Mouse (Mus musculus): ENCODE measurements at regions not wholly inside any gene's neighbourhood (a gene's known extent, or its start where the extent isn't known, plus 50 kb on each side); places are given as distances from the start of the nearest gene placed in this dataset.

GRCm38 (mm10) chr2:105594131-105594530 is 74.6 kb upstream of the Pax6 start:
- WGBS, result 83% methylated on average over 2 of the region's 2 CpGs
- no peak for TF ChIP-seq CTCF (IDR thresholded peaks at IDR 0.05; ENCODE audit: low read depth)
- H3K4me3 ChIP-seq (replicated peaks; ENCODE audit: low read depth, low read length), result no peak overlapping the region
- no peaks in the 10 kb centered on the region for H3K27me3 ChIP-seq (ENCODE audit: insufficient read depth, low read length)
- no peaks in the 10 kb centered on the region for H3K36me3 ChIP-seq (ENCODE audit: insufficient read depth, low read length)
- ATAC-seq (replicated peaks; ENCODE audit: low FRiP score, low read depth), result no peak
- DNase-seq (ENCODE audit: low spot score), result no peak
- no peaks in the 10 kb centered on the region for H3K4me1 ChIP-seq (replicated peaks; ENCODE audit: insufficient read depth, low read length)
- no peak overlapping the region for H3K27ac ChIP-seq
- H3K9ac ChIP-seq (ENCODE audit: low read depth, low read length), result no peak overlapping the region
- no peaks in the 10 kb centered on the region for H3K9me3 ChIP-seq (replicated peaks; ENCODE audit: low read length)
- H3K4me2 ChIP-seq (ENCODE audit: low read length), result no peak overlapping the region

GRCm38 (mm10) chr2:105604553-105605116 is 64.1 kb upstream of the Pax6 start:
- Histone ChIP-seq H3K9ac (ENCODE audit: low read depth, low read length) (no peak overlapping the region), H3K4me2 (ENCODE audit: low read length) (no peak overlapping the region), H3K4me1 (replicated peaks; ENCODE audit: insufficient read depth, low read length) (no peaks in the 10 kb centered on the region), H3K27me3 (ENCODE audit: insufficient read depth, low read length) (no peaks in the 10 kb centered on the region), H3K4me3 (replicated peaks; ENCODE audit: low read depth, low read length) (no peak overlapping the region), H3K9me3 (replicated peaks; ENCODE audit: low read length) (no peaks in the 10 kb centered on the region), H3K36me3 (ENCODE audit: insufficient read depth, low read length) (no peaks in the 10 kb centered on the region), H3K27ac (no peak overlapping the region)
- 61% methylated on average over 11 of the region's 11 CpGs for WGBS
- ATAC-seq (replicated peaks; ENCODE audit: low FRiP score, low read depth) (no peak), DNase-seq (ENCODE audit: low spot score) (no peak)
- no peak for TF ChIP-seq CTCF (IDR thresholded peaks at IDR 0.05; ENCODE audit: low read depth)

- TF ChIP-seq CTCF (IDR thresholded peaks at IDR 0.05; ENCODE audit: low read depth), result no peak
- Histone ChIP-seq H3K27ac (no peak overlapping the region), H3K4me2 (ENCODE audit: low read length) (no peak overlapping the region), H3K4me1 (replicated peaks; ENCODE audit: insufficient read depth, low read length) (no peaks in the 10 kb centered on the region), H3K9me3 (replicated peaks; ENCODE audit: low read length) (no peaks in the 10 kb centered on the region), H3K36me3 (ENCODE audit: insufficient read depth, low read length) (no peaks in the 10 kb centered on the region), H3K9ac (ENCODE audit: low read depth, low read length) (no peak overlapping the region), H3K27me3 (ENCODE audit: insufficient read depth, low read length) (no peaks in the 10 kb centered on the region), H3K4me3 (replicated peaks; ENCODE audit: low read depth, low read length) (no peak overlapping the region)
- DNase-seq (ENCODE audit: low spot score) (no peak), ATAC-seq (replicated peaks; ENCODE audit: low FRiP score, low read depth) (no peak)
- WGBS, result 65% methylated on average over 8 of the region's 8 CpGs
Observed at GRCm38 (mm10) chr2:105607969-105608538, 60.6 kb upstream of the Pax6 start.

GRCm38 (mm10) chr2:105608756-105609155 is 59.9 kb upstream of the Pax6 start:
- Histone ChIP-seq H3K4me3 (replicated peaks; ENCODE audit: low read depth, low read length) (no peak overlapping the region), H3K9ac (ENCODE audit: low read depth, low read length) (no peak overlapping the region), H3K9me3 (replicated peaks; ENCODE audit: low read length) (no peaks in the 10 kb centered on the region), H3K4me1 (replicated peaks; ENCODE audit: insufficient read depth, low read length) (no peaks in the 10 kb centered on the region), H3K27me3 (ENCODE audit: insufficient read depth, low read length) (no peaks in the 10 kb centered on the region), H3K4me2 (ENCODE audit: low read length) (no peak overlapping the region), H3K27ac (no peak overlapping the region), H3K36me3 (ENCODE audit: insufficient read depth, low read length) (no peaks in the 10 kb centered on the region)
- TF ChIP-seq CTCF (IDR thresholded peaks at IDR 0.05; ENCODE audit: low read depth), result no peak
- WGBS, result 67% methylated on average over 7 of the region's 7 CpGs
- DNase-seq (ENCODE audit: low spot score) (no peak), ATAC-seq (replicated peaks; ENCODE audit: low FRiP score, low read depth) (no peak)

- no peaks in the 10 kb centered on the region for H3K4me1 ChIP-seq (replicated peaks; ENCODE audit: insufficient read depth, low read length)
- ATAC-seq (replicated peaks; ENCODE audit: low FRiP score, low read depth), result no peak
- no peak overlapping the region for H3K4me2 ChIP-seq (ENCODE audit: low read length)
- no peak for TF ChIP-seq CTCF (IDR thresholded peaks at IDR 0.05; ENCODE audit: low read depth)
- no peaks in the 10 kb centered on the region for H3K27me3 ChIP-seq (ENCODE audit: insufficient read depth, low read length)
- no peak overlapping the region for H3K9ac ChIP-seq (ENCODE audit: low read depth, low read length)
- H3K4me3 ChIP-seq (replicated peaks; ENCODE audit: low read depth, low read length), result no peak overlapping the region
- DNase-seq (ENCODE audit: low spot score), result no peak
- no peaks in the 10 kb centered on the region for H3K9me3 ChIP-seq (replicated peaks; ENCODE audit: low read length)
- no peaks in the 10 kb centered on the region for H3K36me3 ChIP-seq (ENCODE audit: insufficient read depth, low read length)
- 26% methylated on average over 5 of the region's 5 CpGs for WGBS
- no peak overlapping the region for H3K27ac ChIP-seq
Observed at GRCm38 (mm10) chr2:105611014-105611413, 57.7 kb upstream of the Pax6 start.

- no peak overlapping the region for H3K4me3 ChIP-seq (replicated peaks; ENCODE audit: low read depth, low read length)
- H3K27ac ChIP-seq, result no peak overlapping the region
- H3K27me3 ChIP-seq (ENCODE audit: insufficient read depth, low read length), result no peaks in the 10 kb centered on the region
- no peaks in the 10 kb centered on the region for H3K9me3 ChIP-seq (replicated peaks; ENCODE audit: low read length)
- no peaks in the 10 kb centered on the region for H3K4me1 ChIP-seq (replicated peaks; ENCODE audit: insufficient read depth, low read length)
- no peaks in the 10 kb centered on the region for H3K36me3 ChIP-seq (ENCODE audit: insufficient read depth, low read length)
- 18% methylated on average over 4 of the region's 4 CpGs for WGBS
- no peak overlapping the region for H3K4me2 ChIP-seq (ENCODE audit: low read length)
- ATAC-seq (replicated peaks; ENCODE audit: low FRiP score, low read depth) (no peak), DNase-seq (ENCODE audit: low spot score) (no peak)
- no peak for TF ChIP-seq CTCF (IDR thresholded peaks at IDR 0.05; ENCODE audit: low read depth)
- H3K9ac ChIP-seq (ENCODE audit: low read depth, low read length), result no peak overlapping the region
Observed at GRCm38 (mm10) chr2:105611651-105612050, 57.0 kb upstream of the Pax6 start.

All from kidney, postnatal 0 days (tissue).